Mouse (Mus musculus) thymus, postnatal 10 days (tissue): ENCODE results near the gene Olfr1294.

Source experiments
- DNase-seq, 2 experiments: peaks; one replicate each; pipeline ENCODE4 v3.0.0; 2021; ENCODE audit warnings: low spot score in 2 of 2

The Olfr1294 gene

DNA sequence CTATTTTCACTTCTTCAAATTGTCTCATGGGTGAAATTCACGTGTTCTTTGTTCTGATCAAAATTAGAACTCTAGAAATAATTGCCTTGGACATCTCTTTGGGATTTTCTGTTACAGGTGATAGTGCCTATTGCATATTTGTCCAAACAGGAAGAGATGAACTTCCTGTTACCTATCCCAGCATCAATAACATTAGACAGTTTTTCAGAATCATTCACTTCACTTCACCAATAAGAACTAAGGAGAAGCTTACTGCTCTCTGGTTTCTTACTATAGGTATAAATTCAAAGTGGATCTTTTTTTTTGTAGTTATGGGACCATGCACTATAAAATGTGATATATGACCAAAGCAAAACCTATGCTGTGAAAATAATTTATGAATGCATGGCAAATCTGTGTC lies at the start of gene Olfr1294:
TSS of gene Olfr1294 (minus strand) at position 101 of the 400 bp plus-strand sequence.
- DNase-seq: no peak

DNA sequence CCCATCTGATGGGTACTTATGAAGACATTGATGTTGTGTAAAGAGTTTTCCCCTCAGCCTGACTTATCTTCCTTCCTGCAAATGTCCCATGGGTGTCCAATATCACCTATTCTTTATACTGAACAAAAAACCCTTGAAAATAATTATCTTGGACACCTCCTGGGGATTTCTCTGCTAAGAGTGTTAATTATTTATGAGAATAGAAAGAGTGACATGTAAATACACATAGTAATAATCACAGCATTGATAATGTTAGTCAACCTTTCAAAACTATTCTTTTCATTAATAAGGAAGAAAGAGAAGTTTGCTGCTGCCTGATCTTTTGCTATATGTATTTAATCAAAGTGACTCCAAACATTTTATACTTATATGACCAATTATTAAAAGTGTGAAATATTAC lies 29.5 kb upstream of the Olfr1294 start, which contains the start of gene Olfr1295:
TSS of gene Olfr1295 (minus strand) at position 101 of the 400 bp plus-strand sequence.
- no peak for DNase-seq

DNA sequence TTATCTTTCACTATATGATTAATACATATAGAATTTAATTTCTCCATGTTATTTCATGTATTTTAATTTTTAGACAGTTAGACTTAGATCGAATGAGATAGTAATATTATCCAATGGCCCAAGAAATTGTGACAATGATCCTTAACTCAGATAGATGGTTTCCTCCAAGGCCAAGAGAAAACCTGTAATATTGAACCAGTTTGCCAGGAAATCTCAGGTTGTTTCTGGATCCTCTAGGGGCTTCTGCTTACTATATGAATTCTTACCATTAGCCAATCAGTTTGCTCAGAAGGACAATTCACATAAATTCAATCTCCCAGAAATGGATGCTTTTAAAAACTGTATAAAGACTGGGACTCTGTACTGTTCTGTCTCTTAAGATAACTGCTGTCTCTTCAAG lies 15.2 kb downstream of the Olfr1294 start, which contains the start of gene Olfr1293-ps:
TSS of gene Olfr1293-ps (plus strand) at position 301 of the 400 bp plus-strand sequence.
- no peak for DNase-seq

DNA sequence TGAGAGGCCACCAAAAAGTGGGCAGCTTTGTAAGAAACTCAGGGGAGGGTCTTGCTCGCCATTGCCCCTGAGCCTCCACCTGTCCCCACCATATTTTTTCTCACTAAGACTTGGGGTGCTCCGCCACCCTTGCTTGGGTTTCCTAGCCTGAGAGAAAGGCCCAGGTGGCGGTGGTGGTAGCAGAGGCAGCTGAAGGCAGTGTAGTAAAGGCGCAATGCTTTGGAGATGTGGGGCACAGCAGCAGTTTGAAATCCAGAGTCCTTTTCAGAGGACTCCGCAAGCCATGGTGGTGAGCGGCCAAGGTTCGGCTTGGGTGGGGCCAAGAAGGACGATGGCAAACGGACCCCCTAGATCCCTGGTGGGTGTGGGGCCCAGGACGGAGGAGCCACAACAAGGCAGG lies 22.6 kb downstream of the Olfr1294 start:
- DNase-seq: no peak

DNA sequence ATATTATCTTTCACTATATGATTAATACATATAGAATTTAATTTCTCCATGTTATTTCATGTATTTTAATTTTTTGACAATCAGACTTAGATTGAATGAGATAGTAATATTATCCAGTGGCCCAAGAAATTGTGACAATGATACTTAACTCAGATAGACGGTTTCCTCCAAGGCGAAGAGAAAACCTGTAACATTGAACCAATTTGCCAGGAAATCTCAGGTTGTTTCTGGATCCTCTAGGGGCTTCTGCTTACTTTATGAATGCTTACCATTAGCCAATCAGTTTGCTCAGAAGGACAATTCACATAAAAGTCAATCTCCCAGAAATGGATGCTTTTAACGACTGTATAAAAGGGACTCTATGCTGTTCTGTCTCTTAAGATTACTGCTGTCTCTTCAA lies 43.2 kb downstream of the Olfr1294 start, which contains the start of gene Olfr1291-ps1:
TSS of gene Olfr1291-ps1 (plus strand) at position 301 of the 400 bp plus-strand sequence.
- no peak for DNase-seq

DNA sequence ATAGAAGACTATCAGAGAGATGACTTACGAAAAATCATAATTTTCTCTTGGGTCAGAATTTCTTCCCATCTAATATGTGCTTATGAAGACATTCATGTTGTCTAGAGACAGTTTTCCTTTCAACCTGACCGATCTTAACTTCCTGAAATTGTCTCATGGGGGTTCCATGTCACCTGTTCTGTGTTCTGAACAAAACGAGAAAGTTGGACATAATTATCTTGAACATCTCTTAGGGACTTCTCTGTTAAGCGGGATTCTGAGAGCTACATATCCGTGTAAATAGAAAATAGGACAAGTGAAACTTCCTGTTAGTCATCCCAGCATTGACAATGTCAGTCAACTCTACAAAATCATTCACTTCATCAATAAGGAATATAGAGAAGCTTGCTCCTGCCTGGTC lies 46.4 kb downstream of the Olfr1294 start, which contains the start of gene Olfr1290:
TSS of gene Olfr1290 (minus strand) at position 101 of the 400 bp plus-strand sequence.
- no peak for DNase-seq
